Mouse (Mus musculus) adrenal gland, postnatal 4 days (tissue): ENCODE results near the gene Gm42791. TPM values are rescaled to one million over a fixed set of nuclear protein-coding genes. Genes with fewer than 3 reads are reported as not detected.

Experiments used
- DNase-seq, 2 experiments: peaks; one replicate each; pipeline ENCODE4 v3.0.0; 2021 to 2022; ENCODE audit warnings: low spot score in 2 of 2, mixed read lengths in 2 of 2
- total RNA-seq, 2 experiments: library from RNA; stranded (reverse); gene quantifications; 2 replicates each; pipeline ENCODE4 v1.2.3; 2021

The Gm42791 gene
- total RNA-seq, 2 experiments from 2014 or later = 4.3 to 6.5 TPM

GRCm38 (mm10) chr5:148980607-148981006 is 14.3 kb downstream of the Gm42791 start:
- DNase-seq = no peak

DNA sequence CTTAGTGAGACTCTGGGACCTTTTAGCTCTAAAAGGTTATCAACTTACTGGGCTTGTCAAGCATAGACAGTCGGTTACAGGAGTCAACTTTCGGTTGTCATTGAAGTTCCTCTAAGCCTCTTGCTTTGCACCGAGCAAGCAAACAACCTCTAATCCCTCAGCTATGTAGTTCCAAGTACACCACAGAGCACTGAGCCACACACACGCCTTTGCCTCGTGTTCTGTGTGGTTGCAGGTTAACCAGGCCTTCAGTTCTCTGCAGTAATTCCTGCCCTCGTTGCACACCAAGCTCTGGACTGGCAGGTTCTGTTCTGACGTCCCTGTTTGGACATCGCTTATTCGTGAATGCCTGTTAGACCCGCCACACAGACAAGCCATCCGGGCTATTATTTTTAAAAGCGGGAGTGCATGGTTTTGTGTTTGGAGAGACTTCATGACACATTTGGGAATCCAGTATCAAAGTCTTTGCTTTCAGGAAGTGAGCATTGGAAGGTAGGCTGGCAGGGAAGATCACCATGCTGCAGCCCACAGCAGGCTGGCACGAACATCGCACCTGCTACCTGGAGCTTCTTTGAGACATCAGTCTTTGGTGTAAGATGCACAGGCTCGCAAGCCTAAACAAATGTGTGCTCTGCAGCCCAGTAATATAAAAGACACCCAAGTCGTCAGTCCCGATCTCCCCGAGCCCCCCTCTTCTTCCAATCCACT is 16.3 kb downstream of the Gm42791 start:
- no peak for DNase-seq

GRCm38 (mm10) chr5:148977698-148978457 is 17.1 kb downstream of the Gm42791 start:
- no peak for DNase-seq

- DNase-seq = no peak
Observed at GRCm38 (mm10) chr5:148976876-148977275, 18.1 kb downstream of the Gm42791 start.

GRCm38 (mm10) chr5:148975035-148975434 is 19.9 kb downstream of the Gm42791 start:
- DNase-seq = no peak

DNA sequence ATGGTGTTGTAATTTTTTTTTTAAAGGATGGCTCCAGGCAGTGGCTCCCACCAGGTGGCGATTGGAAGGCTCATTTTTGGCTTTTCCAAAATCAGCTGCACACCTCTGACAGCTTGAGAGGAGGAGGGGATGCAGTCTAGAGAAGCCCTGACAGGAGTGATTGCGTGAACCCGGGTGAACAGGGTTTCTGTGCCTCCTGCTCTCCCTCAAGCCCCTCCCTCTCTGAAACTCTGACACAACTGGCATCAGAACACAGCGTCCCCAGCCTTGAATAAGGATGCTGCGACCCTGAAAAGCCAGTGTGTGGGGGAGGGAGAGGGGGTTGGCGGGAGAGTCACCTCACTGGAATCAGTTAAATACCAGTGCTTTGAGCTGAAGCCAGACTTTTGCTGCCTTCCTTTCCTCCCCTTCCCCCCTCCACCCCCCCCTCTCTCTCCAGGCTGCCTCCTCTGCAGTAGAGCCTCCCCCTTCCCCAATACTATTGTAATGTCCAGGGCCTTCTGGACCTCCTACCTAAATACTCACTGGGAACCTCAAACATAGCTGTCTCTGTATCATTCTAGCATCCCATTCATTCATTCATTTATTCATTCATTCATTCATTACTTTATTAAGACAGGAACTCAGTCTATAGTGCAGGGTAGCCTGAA is 21.8 kb downstream of the Gm42791 start:
- DNase-seq = peak in 1 of 2 experiments; percentile 70

- no peak for DNase-seq
Observed at GRCm38 (mm10) chr5:148972167-148972566, 22.8 kb downstream of the Gm42791 start.

- DNase-seq = no peak
Observed at GRCm38 (mm10) chr5:148969648-148970047, 25.3 kb downstream of the Gm42791 start.

DNA sequence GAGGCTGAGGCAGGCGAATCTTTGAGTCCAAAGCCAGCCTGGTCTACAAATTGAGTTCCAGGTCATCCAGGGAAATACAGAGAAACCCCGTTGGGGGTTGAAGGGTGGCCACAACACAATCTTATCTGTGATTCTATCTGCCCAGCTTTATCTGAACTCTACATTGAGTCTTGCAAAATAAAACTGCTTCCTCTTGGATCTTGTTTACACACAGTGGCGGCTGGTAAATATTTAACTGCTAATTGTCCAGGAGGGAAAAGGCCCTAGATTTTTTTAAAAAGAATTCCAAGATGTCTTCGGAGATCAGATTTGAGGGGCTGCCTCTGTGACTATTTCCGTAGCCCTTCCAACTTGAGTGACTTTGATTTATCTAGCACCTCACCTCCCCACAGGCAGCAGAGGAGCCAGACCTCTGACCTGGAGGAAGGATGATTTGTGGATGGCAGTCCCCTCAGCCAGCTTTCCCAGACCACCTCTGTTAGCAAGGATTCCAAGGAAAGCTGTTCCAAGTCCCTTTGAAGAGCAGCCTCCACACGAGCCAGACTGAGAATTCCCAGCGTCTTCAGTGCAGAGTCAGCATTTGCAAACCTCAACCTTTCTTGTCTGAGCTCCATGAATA is 25.9 kb downstream of the Gm42791 start:
- DNase-seq = no peak

DNA sequence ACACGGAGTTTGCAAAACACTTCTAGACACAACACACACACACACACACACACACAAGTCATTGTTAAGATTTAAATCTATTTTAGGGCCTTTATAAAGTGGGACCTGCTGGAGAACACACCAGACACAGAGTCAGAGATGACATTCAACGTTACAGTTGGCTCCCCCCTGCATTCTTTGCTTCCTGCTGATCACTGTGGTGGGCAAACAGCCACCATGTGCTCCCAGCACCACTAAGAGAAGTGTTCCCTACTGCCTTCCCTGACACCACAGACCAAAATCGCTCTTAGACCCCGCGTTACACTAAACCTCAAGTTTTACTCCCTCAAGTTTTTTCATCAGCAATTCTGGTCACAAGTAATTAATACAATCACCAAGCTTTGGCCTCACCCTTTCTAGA is 26.8 kb downstream of the Gm42791 start:
- DNase-seq = no peak

GRCm38 (mm10) chr5:148966395-148966794 is 28.6 kb downstream of the Gm42791 start:
- DNase-seq = no peak

GRCm38 (mm10) chr5:148965691-148966333 is 29.1 kb downstream of the Gm42791 start:
- DNase-seq = no peak

- DNase-seq = no peak
Observed at GRCm38 (mm10) chr5:148965089-148965591, 29.8 kb downstream of the Gm42791 start.

DNA sequence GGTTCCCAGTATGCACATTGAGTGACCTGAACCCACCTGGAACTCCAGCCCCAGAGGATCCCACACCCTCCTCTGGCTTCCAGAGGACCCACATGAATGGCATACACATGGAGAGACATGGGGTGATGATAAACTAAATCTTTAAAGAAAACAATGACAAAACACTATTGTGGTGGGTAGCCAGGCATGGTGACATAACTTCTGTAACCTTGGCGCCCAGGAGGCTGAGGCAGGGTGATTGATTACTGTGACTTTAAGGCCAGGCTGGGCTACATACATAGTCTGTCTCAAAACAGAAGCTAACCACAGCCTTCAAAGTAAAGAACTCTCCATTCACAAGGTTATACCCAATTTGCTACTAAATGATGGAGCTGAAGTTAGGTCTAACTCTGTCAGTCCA is 30.7 kb downstream of the Gm42791 start:
- no peak for DNase-seq

GRCm38 (mm10) chr5:148960211-148960610 is 34.7 kb downstream of the Gm42791 start:
- no peak for DNase-seq

DNA sequence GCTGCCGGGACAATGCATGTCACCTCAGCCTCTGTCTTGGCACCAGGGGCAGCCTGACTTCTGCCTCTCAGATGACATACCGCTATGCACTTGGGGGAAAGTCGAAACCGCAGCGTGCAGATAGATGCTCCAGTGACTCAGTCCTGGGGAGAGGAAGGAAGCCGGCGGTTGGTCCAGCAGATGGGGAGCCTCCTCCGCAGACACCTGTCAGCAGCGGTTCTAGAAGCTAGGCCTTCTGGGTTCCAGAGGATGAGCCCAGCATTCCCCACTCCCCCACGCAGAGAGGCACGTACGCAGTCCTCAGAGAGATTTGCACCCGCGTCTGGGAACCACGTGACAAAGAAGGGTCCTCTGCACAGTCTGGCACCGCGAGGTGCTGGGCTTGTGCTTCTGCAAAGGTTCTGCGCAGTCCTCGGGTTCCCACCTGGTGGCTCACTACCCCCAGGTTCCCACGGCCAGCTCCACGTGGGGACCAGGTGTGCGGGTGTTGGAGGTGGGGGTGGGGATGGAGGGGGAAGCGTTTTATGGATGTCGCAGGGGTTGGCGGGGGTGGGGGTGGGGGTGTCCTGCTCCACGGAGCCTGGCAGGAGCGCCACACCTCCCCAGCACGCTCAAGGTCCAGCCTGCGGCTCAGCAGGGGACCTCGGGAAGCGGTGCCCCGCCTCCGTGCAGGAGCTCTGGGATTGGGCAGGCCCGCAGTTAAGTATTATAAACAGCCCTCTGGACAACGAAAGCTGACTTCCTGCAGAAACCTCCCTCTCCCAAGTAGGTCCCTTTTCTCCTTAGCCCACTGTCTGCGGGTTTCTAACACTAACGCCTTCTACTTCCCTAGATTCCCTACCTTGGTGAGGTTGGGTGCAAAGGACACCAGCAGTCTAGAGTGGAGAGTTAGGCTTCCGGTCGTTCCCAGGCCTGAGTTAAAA is 35.6 kb downstream of the Gm42791 start:
- peak in 1 of 2 experiments; percentile 50 for DNase-seq

DNA sequence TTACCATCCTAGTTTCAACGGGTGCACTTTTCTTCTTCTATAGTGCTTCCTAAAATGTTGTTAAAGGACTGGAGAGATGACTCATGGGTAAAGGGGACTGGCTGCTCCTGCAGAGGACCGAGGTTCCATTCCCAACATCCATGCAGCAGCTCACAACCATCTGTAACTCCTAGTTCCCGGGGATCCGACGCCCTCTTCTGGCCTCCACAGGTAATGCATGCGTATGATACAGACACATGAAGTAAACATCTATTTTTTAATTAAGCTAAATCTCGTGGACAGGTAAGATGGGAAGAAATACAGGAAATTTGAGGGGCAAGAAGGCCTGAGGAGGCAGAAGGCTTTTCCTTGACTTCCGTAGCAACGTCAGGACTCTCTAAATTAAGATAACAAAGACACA is 36.6 kb downstream of the Gm42791 start:
- no peak for DNase-seq

- DNase-seq = no peak
Observed at GRCm38 (mm10) chr5:148956898-148957535, 37.9 kb downstream of the Gm42791 start.

GRCm38 (mm10) chr5:148956091-148956490 is 38.9 kb downstream of the Gm42791 start:
- no peak for DNase-seq
